Mouse (Mus musculus) hindbrain, embryonic 11.5 days (tissue): ENCODE measurements at regions not wholly inside any gene's neighbourhood (a gene's known extent, or its start where the extent isn't known, plus 50 kb on each side); places are given as distances from the start of the nearest gene placed in this dataset.

Experiments used
- ATAC-seq: fragments of 200-750 bp; cut with Nextera tagmentation; 2 replicates; pipeline ENCODE4 v1.8.0; 2017; ENCODE audit warnings: mild to moderate bottlenecking, moderate TSS enrichment, moderate library complexity; ENCODE audit not compliant: low FRiP score
- DNase-seq: peaks from one replicate; pipeline ENCODE4 v3.0.0-alpha.2; 2015; ENCODE audit warnings: low spot score
- H3K27ac ChIP-seq: fragments of 300-500 bp; sonication (generic); 2 replicates; pipeline ENCODE4 v1.5.1; 2014; ENCODE audit warnings: mild to moderate bottlenecking, low read depth, low read length
- H3K27me3 ChIP-seq: fragments of 300-500 bp; sonication (generic); 2 replicates; pipeline ENCODE4 v1.6.1; 2014; ENCODE audit warnings: mild to moderate bottlenecking, low read length, moderate library complexity, mixed read lengths; ENCODE audit not compliant: control insufficient read depth, insufficient read depth
- H3K36me3 ChIP-seq: fragments of 300-500 bp; sonication (generic); 2 replicates; pipeline ENCODE4 v1.6.1; 2014; ENCODE audit warnings: mild to moderate bottlenecking, low read length, moderate library complexity, mixed read lengths; ENCODE audit not compliant: control insufficient read depth, insufficient read depth
- H3K4me1 ChIP-seq: fragments of 300-500 bp; sonication (generic); replicated peaks from 2 replicates; pipeline ENCODE4 v1.6.1; 2014; ENCODE audit warnings: low read length, mixed read lengths; ENCODE audit not compliant: control insufficient read depth, insufficient read depth
- H3K4me2 ChIP-seq: fragments of 300-500 bp; sonication (generic); replicated peaks from 2 replicates; pipeline ENCODE4 v1.6.1; 2014; ENCODE audit warnings: mild to moderate bottlenecking, low read depth, low read length
- H3K4me3 ChIP-seq: fragments of 300-500 bp; sonication (generic); 2 replicates; pipeline ENCODE4 v1.5.1; 2014; ENCODE audit warnings: low read depth, low read length
- H3K9ac ChIP-seq: fragments of 300-500 bp; sonication (generic); 2 replicates; pipeline ENCODE4 v1.6.1; 2014; ENCODE audit warnings: low read depth, low read length
- H3K9me3 ChIP-seq: fragments of 300-500 bp; sonication (generic); 2 replicates; pipeline ENCODE4 v1.6.1; 2016; ENCODE audit warnings: low read length; ENCODE audit not compliant: control insufficient read depth
- WGBS: fragments of 180-500 bp; shearing (Covaris S2); extraction: QIAGEN DNeasy Blood & Tissue Kit; methylation state at CpG from one replicate; pipeline ENCODE4 v1.1.7; 2014; 5-methylcytosine and 5-hydroxymethylcytosine counted together

DNA sequence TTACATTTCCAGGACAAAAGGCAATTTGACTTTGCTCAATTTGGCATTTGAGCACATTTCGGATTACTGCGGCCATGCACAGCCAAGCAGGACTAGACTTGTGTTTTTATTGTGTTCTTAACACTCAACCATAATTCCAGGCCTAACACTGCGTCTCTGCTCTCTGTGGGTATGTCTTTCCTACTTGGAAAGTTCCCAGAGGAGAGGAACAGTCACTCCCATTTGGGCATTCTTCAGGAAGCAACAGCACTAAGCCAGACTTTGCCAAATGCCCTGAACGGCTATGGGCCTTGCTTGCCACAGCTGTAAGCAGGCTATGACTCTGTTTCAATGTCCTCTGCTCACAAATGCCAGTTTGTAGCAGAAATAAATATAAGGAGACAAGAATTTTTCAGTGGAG, 56.5 kb upstream of the Pdk3 start:
- H3K9ac ChIP-seq: no peak overlapping the region
- H3K36me3 ChIP-seq: no peaks in the 10 kb centered on the region
- no peaks in the 10 kb centered on the region for H3K27me3 ChIP-seq
- WGBS: 87% methylated on average over 4 of the region's 4 CpGs
- H3K27ac ChIP-seq: no peak overlapping the region
- DNase-seq: no peak
- no peak for ATAC-seq
- H3K9me3 ChIP-seq: no peaks in the 10 kb centered on the region
- H3K4me2 ChIP-seq: no peak overlapping the region
- no peak overlapping the region for H3K4me3 ChIP-seq
- H3K4me1 ChIP-seq: no peaks in the 10 kb centered on the region

DNA sequence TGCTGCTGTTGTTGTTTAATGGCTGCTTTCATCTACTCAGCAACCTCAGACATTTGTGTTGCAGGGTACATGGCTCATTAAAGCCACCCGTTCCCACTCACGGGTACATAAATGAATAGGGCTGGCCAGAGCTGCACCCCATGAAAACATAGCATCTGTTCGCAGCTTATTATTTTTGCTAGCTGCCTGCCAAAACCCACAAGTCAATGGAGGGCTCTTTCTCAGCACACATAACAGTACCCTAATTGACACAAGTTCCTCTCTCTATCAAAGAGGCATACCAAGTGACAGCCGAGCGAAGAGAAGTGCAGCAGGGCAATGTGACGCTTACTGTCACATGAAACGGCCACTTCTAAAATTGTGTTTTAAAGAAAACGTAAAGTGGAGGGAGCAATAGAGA, 57.0 kb upstream of the Pdk3 start:
- H3K4me1 ChIP-seq: no peaks in the 10 kb centered on the region
- ATAC-seq (no peak), DNase-seq (no peak)
- H3K9me3 ChIP-seq: no peaks in the 10 kb centered on the region
- no peak overlapping the region for H3K4me3 ChIP-seq
- H3K27ac ChIP-seq: no peak overlapping the region
- H3K27me3 ChIP-seq: no peaks in the 10 kb centered on the region
- H3K9ac ChIP-seq: no peak overlapping the region
- WGBS: 76% methylated on average over 8 of the region's 8 CpGs
- H3K4me2 ChIP-seq: no peak overlapping the region
- H3K36me3 ChIP-seq: no peaks in the 10 kb centered on the region

- Histone ChIP-seq H3K4me1 (no peaks in the 10 kb centered on the region), H3K4me2 (no peak overlapping the region), H3K27ac (no peak overlapping the region), H3K27me3 (no peaks in the 10 kb centered on the region), H3K4me3 (no peak overlapping the region), H3K36me3 (no peaks in the 10 kb centered on the region), H3K9ac (no peak overlapping the region), H3K9me3 (no peaks in the 10 kb centered on the region)
- ATAC-seq: peak; percentile 63; the same call in 1 of the 2 replicates
- DNase-seq: peak; percentile 83
- WGBS: 45% methylated on average over 13 of the region's 13 CpGs
These were observed 57.5 kb upstream of the Pdk3 start for GRCm38 (mm10) chrX:93889394-93890042.

DNA sequence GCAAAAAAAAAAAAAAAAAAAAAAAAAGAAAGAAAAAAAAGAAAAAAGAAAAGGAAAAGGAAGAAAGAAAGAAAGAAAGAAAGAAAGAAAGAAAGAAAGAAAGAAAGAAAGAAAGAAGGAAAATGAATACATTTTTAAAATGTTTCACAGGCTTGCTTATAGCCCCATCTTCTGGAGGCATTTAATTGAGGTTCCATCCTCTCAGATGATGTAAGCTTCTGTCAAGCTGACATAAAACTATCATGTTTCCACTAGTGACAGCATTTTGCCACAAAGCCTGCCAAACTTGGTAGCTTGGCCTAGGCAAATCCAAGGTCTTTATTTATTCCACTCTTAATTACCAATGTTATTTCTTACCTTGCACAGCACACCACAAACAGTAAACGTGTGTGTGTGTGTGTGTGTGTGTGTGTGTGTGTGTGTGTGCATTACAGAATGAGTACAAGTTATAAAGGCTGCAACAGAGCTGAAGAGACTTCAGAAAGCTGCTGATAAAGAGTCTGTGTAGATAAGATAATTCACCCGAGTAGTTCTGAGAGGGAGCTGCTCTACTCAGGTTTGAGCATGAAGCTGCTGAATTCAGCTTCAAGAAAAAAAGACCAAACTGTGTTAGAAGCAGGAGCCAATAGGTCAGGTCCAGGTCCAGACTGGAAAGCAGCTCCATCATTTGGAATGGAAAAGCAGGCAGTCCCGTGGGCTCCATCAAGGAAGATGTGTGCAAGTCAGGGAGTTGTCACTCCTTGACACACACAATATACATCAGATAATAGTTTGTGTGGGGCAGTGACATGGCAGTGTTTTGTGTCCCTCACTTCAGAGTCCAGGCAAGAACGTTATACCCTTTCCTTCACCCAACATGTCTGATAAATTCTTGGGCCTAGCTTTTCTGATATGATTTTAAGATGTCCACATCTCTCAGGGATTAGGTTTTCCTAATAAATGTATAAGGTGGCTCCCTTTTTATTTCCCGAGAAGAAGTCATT, 65.1 kb upstream of the Pdk3 start:
- WGBS: 75% methylated on average over 5 of the region's 5 CpGs
- Histone ChIP-seq H3K4me2 (no peak overlapping the region), H3K4me3 (no peak overlapping the region), H3K4me1 (no peaks in the 10 kb centered on the region), H3K9ac (no peak overlapping the region), H3K27me3 (no peaks in the 10 kb centered on the region), H3K9me3 (no peaks in the 10 kb centered on the region), H3K27ac (no peak overlapping the region), H3K36me3 (no peaks in the 10 kb centered on the region)
- no peak for ATAC-seq
- no peak for DNase-seq

DNA sequence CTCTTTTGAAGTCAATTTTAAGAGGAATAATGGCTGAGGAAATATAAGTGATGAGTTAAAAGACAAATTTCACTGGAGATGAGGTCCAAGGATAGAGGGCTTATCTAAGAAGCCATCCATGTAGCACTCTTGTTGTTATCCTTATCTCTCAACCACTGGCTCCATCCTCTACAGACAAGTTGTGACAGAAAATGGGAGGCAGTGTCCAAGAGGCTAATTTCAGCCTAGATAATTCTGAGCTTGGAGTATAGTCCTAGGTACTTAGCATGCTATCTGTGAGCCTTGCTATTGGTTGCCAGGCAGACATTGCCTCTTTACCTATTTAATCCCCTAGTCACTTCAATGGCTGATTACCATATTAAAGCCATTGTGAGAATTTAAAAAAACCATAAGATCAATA, 65.2 kb upstream of the AU015836 start:
- Histone ChIP-seq H3K27me3 (no peaks in the 10 kb centered on the region), H3K36me3 (no peaks in the 10 kb centered on the region), H3K4me3 (no peak overlapping the region), H3K9me3 (no peaks in the 10 kb centered on the region), H3K27ac (no peak overlapping the region), H3K9ac (no peak overlapping the region), H3K4me2 (no peak overlapping the region), H3K4me1 (no peaks in the 10 kb centered on the region)
- no peak for DNase-seq
- ATAC-seq: no peak

- H3K4me2 ChIP-seq: no peak overlapping the region
- no peaks in the 10 kb centered on the region for H3K27me3 ChIP-seq
- no peaks in the 10 kb centered on the region for H3K9me3 ChIP-seq
- WGBS: 85% methylated on average over 5 of the region's 5 CpGs
- H3K4me1 ChIP-seq: no peaks in the 10 kb centered on the region
- no peak overlapping the region for H3K9ac ChIP-seq
- H3K36me3 ChIP-seq: no peaks in the 10 kb centered on the region
- H3K27ac ChIP-seq: no peak overlapping the region
- ATAC-seq: no peak
- H3K4me3 ChIP-seq: no peak overlapping the region
- DNase-seq: no peak
These were observed 62.9 kb upstream of the AU015836 start for GRCm38 (mm10) chrX:93905531-93905930.

- Histone ChIP-seq H3K4me1 (no peaks in the 10 kb centered on the region), H3K9me3 (no peaks in the 10 kb centered on the region), H3K36me3 (no peaks in the 10 kb centered on the region), H3K27ac (no peak overlapping the region), H3K4me2 (peak overlapping the region; percentile 39), H3K4me3 (peak overlapping the region; percentile 14; the same call in 1 of the 2 replicates), H3K9ac (peak overlapping the region; percentile 34; the same call in 1 of the 2 replicates), H3K27me3 (no peaks in the 10 kb centered on the region)
- ATAC-seq: peak; percentile 69
- 27% methylated on average over 21 of the region's 21 CpGs for WGBS
- peak; percentile 76 for DNase-seq
These were observed 57.2 kb upstream of the AU015836 start for GRCm38 (mm10) chrX:93911087-93911840.

DNA sequence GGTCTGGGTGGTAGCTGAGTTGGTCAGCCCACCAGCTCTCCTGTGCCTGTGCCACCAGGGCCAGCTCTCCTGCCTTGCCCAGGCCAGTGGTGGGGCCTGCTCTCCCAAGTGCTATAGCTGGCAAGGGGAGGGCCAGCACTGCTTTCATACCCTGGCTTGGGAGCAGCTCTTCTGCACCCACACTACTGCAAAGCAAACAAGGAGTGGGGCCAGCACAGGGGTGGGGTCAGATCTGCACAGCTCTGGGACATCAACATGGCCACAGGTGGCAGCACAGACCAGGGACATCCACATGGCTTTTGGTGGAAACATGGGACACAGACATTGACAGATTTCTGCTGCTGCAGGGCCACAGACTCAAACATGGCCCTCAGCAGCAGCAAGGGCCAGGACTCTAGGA, 52.9 kb upstream of the AU015836 start:
- no peak for ATAC-seq
- no peak for DNase-seq
- Histone ChIP-seq H3K9ac (no peak overlapping the region), H3K36me3 (no peaks in the 10 kb centered on the region), H3K9me3 (no peaks in the 10 kb centered on the region), H3K4me2 (no peak overlapping the region), H3K27me3 (no peaks in the 10 kb centered on the region), H3K27ac (no peak overlapping the region), H3K4me1 (no peaks in the 10 kb centered on the region), H3K4me3 (no peak overlapping the region)
